Mouse (Mus musculus) kidney, postnatal 14 days (tissue): Measurements from ENCODE around the gene Pou3f4.
A peak's percentile ranks its signal among the peaks of the same experiment; 100 is the strongest.
"Not testable (repeated sequence)": the region's sequence is repeated elsewhere in the genome, so short reads cannot be mapped to it uniquely, and the experiment has no call there.

Source experiments
- DNase-seq: peaks from one replicate; pipeline ENCODE4 v3.0.0; 2022; ENCODE audit warnings: mixed read lengths

Pou3f4 gene

DNA sequence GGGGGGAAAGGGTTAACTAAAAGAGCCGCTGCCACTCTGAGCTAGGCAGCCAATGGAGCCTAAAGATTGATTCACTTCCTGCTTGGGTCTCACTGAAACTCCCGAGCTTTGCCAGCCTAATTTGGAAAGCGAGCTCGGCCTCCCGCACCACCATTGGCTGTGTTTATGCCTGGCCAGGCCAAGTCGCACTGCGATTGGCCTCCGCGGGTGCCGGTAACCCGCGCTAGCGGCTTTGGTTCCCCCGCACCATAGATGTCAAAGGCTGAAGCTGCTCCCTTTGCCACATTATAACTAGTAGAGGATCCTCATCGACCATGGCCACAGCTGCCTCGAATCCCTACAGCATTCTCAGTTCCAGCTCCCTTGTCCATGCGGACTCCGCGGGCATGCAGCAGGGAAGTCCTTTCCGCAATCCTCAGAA is at the start of gene Pou3f4:
Pou3f4 (plus strand) TSS at position 130 of the 421 bp plus-strand sequence.
- DNase-seq = peak; percentile 17

DNA sequence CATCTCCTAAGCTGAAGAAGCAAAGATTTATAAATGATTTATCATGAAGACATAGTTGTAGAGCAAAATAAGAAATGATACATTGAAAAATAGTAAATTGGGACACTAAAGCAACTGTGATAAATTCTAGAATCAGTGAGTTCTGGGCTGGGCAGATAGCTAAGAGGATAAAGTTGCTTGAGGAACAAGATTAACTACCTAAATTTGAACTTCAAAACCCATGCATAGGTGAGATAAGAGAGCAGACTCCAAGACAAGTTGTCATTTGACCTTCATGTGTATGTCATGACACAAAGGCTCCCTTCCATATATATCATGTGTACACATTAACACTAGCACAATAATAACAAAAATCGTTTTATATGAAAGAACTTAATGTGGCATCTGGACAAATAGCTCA is 48.1 kb upstream of the Pou3f4 start:
- DNase-seq = no peak

DNA sequence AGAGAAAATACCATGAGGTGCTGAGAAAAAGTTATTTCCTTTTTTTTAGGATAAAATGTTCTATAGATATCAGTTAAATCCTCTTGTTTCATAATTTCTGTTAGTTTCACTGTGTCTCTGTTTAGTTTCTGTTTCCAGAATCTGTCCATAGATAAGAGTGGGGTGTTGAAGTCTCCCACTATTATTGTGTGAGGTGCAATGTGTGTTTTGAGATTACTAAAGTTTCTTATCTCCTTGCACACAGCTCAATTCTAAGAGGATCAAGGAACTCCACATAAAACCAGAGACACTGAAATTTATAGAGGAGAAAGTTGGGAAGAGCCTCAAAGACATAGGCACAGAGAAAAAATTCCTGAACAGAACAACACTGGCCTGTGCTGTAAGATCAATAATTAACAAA is 39.3 kb upstream of the Pou3f4 start:
- not testable (repeated sequence) for DNase-seq

GRCm38 (mm10) chrX:110802502-110802901 is 11.6 kb upstream of the Pou3f4 start:
- no peak for DNase-seq

DNA sequence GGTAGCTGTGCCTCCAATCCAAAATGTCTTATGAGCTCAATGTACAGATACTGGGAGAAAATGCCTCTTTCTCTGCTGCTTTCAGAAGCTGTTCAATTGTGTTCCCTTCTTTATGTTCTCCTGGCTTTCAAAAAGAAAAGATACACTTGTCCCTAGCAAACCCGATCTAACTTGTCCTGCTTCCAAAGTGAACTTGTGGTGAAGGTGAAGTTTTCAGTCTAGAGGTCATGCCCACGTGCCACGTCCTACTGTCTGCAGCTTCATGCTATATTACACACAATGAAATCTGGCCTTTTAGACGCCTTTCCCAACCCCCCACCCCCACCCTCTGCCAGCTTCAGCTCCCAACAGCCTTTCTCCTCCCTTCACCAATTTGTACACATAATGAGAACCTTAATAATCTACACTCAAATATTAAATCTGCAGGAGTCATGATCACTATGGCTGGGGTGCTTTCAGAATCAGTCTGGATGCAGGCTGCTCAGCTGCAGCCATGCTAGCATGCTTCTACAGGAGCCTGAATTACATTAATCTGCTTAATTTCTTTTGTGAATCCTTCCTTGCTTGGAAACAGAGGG is 4.0 kb upstream of the Pou3f4 start:
- DNase-seq = no peak

GRCm38 (mm10) chrX:110810753-110811506 is 3.1 kb upstream of the Pou3f4 start:
- no peak for DNase-seq

GRCm38 (mm10) chrX:110812071-110812470 is 2.0 kb upstream of the Pou3f4 start:
- DNase-seq = no peak

DNA sequence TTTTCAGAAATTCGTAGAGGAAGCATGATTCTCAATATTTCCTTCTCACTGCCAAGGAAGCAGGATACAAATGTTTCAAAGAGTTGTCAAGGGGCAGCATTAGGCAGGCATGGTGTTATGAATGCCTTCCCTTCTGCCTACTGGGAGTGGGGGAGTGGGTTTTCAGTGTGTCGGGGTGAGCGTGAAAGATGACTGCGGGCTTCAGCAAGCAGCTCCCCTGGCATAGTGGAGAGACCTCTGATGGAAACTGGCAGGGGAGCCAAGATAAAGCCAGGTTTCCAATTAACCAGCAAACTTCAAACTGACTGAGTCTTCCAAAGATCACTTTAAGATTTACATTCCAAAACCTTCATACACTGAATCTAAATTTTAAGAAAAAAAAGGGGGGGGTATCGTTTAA is 679 bp upstream of the Pou3f4 start:
- DNase-seq = no peak

DNA sequence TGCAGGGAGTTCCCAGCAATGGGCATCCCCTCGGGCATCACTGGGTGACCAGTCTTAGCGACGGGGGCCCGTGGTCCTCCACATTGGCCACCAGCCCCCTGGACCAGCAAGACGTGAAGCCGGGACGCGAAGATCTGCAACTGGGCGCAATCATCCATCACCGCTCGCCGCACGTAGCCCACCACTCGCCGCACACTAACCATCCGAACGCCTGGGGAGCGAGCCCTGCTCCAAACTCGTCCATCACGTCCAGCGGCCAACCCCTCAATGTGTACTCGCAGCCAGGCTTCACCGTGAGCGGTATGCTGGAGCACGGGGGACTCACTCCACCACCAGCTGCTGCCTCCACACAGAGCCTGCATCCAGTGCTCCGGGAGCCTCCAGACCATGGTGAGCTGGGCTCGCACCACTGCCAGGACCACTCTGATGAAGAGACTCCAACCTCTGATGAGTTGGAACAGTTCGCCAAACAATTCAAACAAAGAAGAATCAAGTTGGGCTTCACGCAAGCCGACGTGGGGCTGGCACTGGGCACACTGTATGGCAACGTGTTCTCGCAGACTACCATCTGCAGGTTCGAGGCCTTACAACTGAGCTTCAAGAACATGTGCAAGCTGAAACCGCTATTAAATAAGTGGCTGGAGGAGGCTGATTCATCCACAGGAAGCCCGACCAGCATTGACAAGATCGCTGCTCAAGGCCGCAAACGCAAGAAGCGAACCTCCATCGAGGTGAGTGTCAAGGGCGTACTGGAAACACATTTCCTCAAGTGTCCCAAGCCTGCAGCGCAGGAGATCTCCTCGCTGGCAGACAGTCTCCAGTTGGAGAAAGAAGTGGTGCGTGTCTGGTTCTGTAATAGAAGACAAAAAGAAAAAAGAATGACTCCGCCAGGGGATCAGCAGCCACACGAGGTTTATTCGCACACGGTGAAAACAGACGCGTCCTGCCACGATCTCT is 790 bp downstream of the Pou3f4 start:
- DNase-seq = no peak

DNA sequence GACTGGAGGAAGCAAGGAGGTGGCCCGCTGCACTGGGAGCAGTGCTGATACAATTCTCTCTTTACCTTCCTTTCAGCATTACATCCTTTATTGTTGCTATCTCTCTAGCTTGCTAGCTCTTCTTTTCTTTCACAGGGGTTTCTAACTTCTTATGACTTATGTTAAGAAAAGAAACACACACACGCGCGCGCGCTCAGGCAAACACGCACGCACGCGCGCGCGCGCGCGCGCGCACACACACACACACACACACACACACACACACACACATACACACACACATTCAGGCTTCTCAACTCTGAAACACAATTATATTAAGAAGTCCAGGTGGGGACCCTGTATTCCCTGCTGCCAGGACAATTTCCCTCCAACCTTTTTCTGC is 1.5 kb downstream of the Pou3f4 start:
- no peak for DNase-seq

DNA sequence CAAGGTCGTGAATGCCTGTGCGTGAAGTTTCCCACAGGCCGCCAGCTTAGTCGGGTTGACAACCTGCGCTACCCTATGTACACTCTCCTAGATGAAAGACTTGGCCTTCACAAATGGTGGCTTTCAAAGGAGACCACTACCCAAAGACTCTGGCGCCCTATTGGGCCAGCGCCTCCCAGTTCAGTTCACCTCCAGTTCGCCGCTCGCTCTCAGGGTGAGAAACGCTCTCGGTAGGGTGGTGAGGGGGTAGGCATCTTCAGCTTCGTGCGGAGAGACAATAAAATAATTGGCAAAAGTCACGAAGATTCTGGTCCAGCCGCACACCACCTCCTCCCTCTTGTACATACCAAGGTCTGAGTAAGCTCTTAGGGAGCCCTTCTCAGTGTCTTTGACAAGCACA is 2.5 kb downstream of the Pou3f4 start:
- no peak for DNase-seq

DNA sequence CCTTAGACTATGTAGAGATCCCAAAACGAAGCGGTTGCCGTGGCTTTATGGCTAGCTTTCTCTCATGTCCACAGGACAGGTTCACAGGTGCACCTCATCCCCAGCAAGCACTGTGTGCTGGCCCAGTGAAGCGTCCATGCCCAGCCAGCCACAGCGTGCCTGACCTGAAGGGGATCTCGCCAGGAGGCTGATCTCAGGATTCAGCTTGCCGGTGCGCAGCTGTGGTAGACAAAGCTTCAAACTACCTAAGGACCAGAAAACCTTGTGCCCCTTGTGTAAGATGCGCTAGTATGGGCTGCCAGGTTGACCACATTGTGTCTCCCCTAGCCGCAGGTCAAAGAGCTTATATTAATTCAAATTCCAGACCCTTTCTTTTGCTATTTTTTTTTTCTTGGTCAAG is 3.1 kb downstream of the Pou3f4 start:
- DNase-seq = no peak

- DNase-seq = no peak
Measured at GRCm38 (mm10) chrX:110837450-110837849, 23.4 kb downstream of the Pou3f4 start.

GRCm38 (mm10) chrX:110851300-110851699 is 37.2 kb downstream of the Pou3f4 start:
- no peak for DNase-seq
